Mouse (Mus musculus): ENCODE measurements around the gene Gm20388. TPM values are rescaled to one million over a fixed set of nuclear protein-coding genes. Genes with fewer than 3 reads are reported as not detected.
A peak's percentile ranks its signal among the peaks of the same experiment; 100 is the strongest.

Gm20388 gene
- polyA plus RNA-seq, 1 experiment: not detected

GRCm38 (mm10) chr8:121201651-121202050 is 1291.0 kb downstream of the Gm20388 start:
- Histone ChIP-seq H3K4me3 (ENCODE audit: insufficient read depth, low read depth, low read length) (no peak overlapping the region), H3K27ac (ENCODE audit: insufficient read depth, low read depth, low read length) (no peak overlapping the region), H3K4me1 (ENCODE audit: control insufficient read depth, insufficient read depth, low read length) (no peaks in the 10 kb centered on the region; the same call in 1 of the 2 replicates)
- 84% methylated on average over 7 of the region's 7 CpGs for WGBS
- TF ChIP-seq POLR2A (IDR thresholded peaks at IDR 0.05; ENCODE audit: insufficient read depth, low read depth, low read length) (no peak), CTCF (IDR thresholded peaks at IDR 0.05; ENCODE audit: insufficient read depth, low read depth, low read length) (no peak)

- Histone ChIP-seq H3K27ac (ENCODE audit: insufficient read depth, low read depth, low read length) (no peak overlapping the region), H3K4me3 (ENCODE audit: insufficient read depth, low read depth, low read length) (no peak overlapping the region), H3K4me1 (ENCODE audit: control insufficient read depth, insufficient read depth, low read length) (no peaks in the 10 kb centered on the region)
- WGBS: 34% methylated on average over 19 of the region's 19 CpGs
- no peak for TF ChIP-seq CTCF (IDR thresholded peaks at IDR 0.05; ENCODE audit: insufficient read depth, low read depth, low read length)
- TF ChIP-seq POLR2A (IDR thresholded peaks at IDR 0.05; ENCODE audit: insufficient read depth, low read depth, low read length): no peak
These were observed 1293.2 kb downstream of the Gm20388 start for GRCm38 (mm10) chr8:121203612-121204376.

GRCm38 (mm10) chr8:121207171-121207570 is 1296.5 kb downstream of the Gm20388 start:
- WGBS: 76% methylated on average over 2 of the region's 2 CpGs
- no peaks in the 10 kb centered on the region for H3K4me1 ChIP-seq (ENCODE audit: control insufficient read depth, insufficient read depth, low read length)
- no peak for TF ChIP-seq POLR2A (IDR thresholded peaks at IDR 0.05; ENCODE audit: insufficient read depth, low read depth, low read length)
- TF ChIP-seq CTCF (IDR thresholded peaks at IDR 0.05; ENCODE audit: insufficient read depth, low read depth, low read length): no peak
- H3K4me3 ChIP-seq (ENCODE audit: insufficient read depth, low read depth, low read length): no peak overlapping the region
- no peak overlapping the region for H3K27ac ChIP-seq (ENCODE audit: insufficient read depth, low read depth, low read length)

- Histone ChIP-seq H3K27ac (ENCODE audit: insufficient read depth, low read depth, low read length) (no peak overlapping the region), H3K4me1 (ENCODE audit: control insufficient read depth, insufficient read depth, low read length) (no peaks in the 10 kb centered on the region), H3K4me3 (ENCODE audit: insufficient read depth, low read depth, low read length) (no peak overlapping the region)
- WGBS: 91% methylated on average over 3 of the region's 3 CpGs
- TF ChIP-seq POLR2A (IDR thresholded peaks at IDR 0.05; ENCODE audit: insufficient read depth, low read depth, low read length) (no peak), CTCF (IDR thresholded peaks at IDR 0.05; ENCODE audit: insufficient read depth, low read depth, low read length) (no peak)
These were observed 1300.0 kb downstream of the Gm20388 start for GRCm38 (mm10) chr8:121210627-121211026.

DNA sequence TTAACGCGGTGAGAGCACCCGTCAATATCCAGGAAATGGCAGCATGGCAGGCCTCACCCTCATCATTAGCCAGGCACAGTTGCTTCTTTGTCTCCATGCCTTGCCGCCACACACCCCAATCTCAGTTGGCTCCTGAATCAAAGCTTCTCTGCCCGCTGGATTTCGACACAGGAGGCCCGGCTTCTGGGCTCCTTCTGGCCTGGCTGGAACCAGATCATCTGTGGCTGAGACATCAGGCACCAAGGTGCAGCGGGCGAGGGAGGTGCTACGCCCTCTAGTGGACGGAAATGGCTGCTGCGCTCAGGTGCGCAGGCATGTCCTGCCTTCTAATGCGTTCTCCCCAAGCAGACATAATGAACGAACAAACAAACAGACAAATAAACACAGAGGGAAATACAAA is 1302.6 kb downstream of the Gm20388 start:
- Histone ChIP-seq H3K27ac (ENCODE audit: insufficient read depth, low read depth, low read length) (no peak overlapping the region), H3K4me1 (ENCODE audit: control insufficient read depth, insufficient read depth, low read length) (no peaks in the 10 kb centered on the region), H3K4me3 (ENCODE audit: insufficient read depth, low read depth, low read length) (no peak overlapping the region)
- WGBS: 45% methylated on average over 15 of the region's 15 CpGs
- no peak for TF ChIP-seq POLR2A (IDR thresholded peaks at IDR 0.05; ENCODE audit: insufficient read depth, low read depth, low read length)
- peak; percentile 34; the same call in 1 of the 2 replicates for TF ChIP-seq CTCF (IDR thresholded peaks at IDR 0.05; ENCODE audit: insufficient read depth, low read depth, low read length)

GRCm38 (mm10) chr8:121213651-121214050 is 1303.0 kb downstream of the Gm20388 start:
- 69% methylated on average over 10 of the region's 10 CpGs for WGBS
- TF ChIP-seq CTCF (IDR thresholded peaks at IDR 0.05; ENCODE audit: insufficient read depth, low read depth, low read length): no peak
- TF ChIP-seq POLR2A (IDR thresholded peaks at IDR 0.05; ENCODE audit: insufficient read depth, low read depth, low read length): no peak

DNA sequence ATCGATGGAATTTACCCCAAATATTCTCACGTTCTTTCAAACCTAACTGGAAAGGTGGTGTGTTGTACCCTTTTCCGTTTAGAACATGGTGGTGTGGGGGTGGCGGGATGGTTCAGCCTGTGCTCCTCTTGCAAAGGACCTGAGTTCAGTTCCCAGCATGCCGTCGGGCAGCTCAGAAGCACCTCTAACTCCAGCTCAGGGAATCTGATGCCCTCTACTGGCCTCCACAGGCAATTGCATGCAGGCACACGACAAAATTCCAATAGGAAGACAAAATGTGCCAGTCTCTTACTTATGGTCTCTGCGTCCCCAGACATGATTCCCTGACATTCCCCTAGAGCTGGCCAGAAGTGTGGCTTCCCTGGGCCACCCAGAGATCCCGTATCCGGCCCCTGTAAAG is 1304.3 kb downstream of the Gm20388 start:
- no peak for TF ChIP-seq POLR2A (IDR thresholded peaks at IDR 0.05; ENCODE audit: insufficient read depth, low read depth, low read length)
- TF ChIP-seq CTCF (IDR thresholded peaks at IDR 0.05; ENCODE audit: insufficient read depth, low read depth, low read length): peak; percentile 25; the same call in 1 of the 2 replicates
- H3K27ac ChIP-seq (ENCODE audit: insufficient read depth, low read depth, low read length): no peak overlapping the region
- H3K4me1 ChIP-seq (ENCODE audit: control insufficient read depth, insufficient read depth, low read length): no peaks in the 10 kb centered on the region
- 85% methylated on average over 10 of the region's 10 CpGs for WGBS
- H3K4me3 ChIP-seq (ENCODE audit: insufficient read depth, low read depth, low read length): no peak overlapping the region

More at GRCm38 (mm10) chr8:121213651-121214050, 1303.0 kb downstream of the Gm20388 start:
- Histone ChIP-seq H3K27ac (ENCODE audit: insufficient read depth, low read depth, low read length) (no peak overlapping the region), H3K4me1 (ENCODE audit: control insufficient read depth, insufficient read depth, low read length) (no peaks in the 10 kb centered on the region), H3K4me3 (ENCODE audit: insufficient read depth, low read depth, low read length) (no peak overlapping the region)

DNA sequence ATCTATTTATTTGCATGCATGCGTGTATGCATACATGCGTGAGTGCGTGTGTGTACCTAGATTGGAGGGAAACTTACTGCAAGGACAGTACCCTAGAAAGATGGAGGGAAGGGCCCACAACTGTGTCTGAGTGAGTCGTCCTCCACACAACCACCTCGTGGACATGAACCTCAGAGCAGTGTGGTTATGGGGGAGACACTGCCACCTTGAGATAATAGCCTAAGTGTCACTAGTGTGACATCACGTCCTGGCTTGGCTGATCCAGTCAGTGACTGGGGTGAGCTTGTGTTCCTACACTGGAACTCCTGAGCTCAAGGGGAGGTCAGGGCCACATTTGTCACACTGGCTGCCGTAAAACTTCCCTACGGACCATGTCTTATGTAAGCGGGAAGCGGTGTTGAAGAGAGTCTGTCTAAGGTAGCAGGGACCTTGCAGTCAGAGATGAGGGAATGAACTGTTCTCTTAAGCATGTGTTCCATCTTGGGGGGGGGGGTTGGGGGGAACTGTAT is 1305.9 kb downstream of the Gm20388 start:
- Histone ChIP-seq H3K27ac (ENCODE audit: insufficient read depth, low read depth, low read length) (no peak overlapping the region), H3K4me1 (ENCODE audit: control insufficient read depth, insufficient read depth, low read length) (no peaks in the 10 kb centered on the region), H3K4me3 (ENCODE audit: insufficient read depth, low read depth, low read length) (no peak overlapping the region)
- WGBS: 90% methylated on average over 10 of the region's 10 CpGs
- TF ChIP-seq POLR2A (IDR thresholded peaks at IDR 0.05; ENCODE audit: insufficient read depth, low read depth, low read length) (no peak), CTCF (IDR thresholded peaks at IDR 0.05; ENCODE audit: insufficient read depth, low read depth, low read length) (no peak)

GRCm38 (mm10) chr8:121218486-121218885 is 1307.8 kb downstream of the Gm20388 start:
- TF ChIP-seq CTCF (IDR thresholded peaks at IDR 0.05; ENCODE audit: insufficient read depth, low read depth, low read length): no peak
- TF ChIP-seq POLR2A (IDR thresholded peaks at IDR 0.05; ENCODE audit: insufficient read depth, low read depth, low read length): no peak

More at GRCm38 (mm10) chr8:121218486-121218885, 1307.8 kb downstream of the Gm20388 start:
- Histone ChIP-seq H3K4me1 (ENCODE audit: control insufficient read depth, insufficient read depth, low read length) (no peaks in the 10 kb centered on the region), H3K4me3 (ENCODE audit: insufficient read depth, low read depth, low read length) (no peak overlapping the region), H3K27ac (ENCODE audit: insufficient read depth, low read depth, low read length) (no peak overlapping the region)
- WGBS: 92% methylated on average over 3 of the region's 3 CpGs

Measured in olfactory bulb, adult 2 months (tissue).